Mouse (Mus musculus): ENCODE measurements around the gene Aldob.

DNA sequence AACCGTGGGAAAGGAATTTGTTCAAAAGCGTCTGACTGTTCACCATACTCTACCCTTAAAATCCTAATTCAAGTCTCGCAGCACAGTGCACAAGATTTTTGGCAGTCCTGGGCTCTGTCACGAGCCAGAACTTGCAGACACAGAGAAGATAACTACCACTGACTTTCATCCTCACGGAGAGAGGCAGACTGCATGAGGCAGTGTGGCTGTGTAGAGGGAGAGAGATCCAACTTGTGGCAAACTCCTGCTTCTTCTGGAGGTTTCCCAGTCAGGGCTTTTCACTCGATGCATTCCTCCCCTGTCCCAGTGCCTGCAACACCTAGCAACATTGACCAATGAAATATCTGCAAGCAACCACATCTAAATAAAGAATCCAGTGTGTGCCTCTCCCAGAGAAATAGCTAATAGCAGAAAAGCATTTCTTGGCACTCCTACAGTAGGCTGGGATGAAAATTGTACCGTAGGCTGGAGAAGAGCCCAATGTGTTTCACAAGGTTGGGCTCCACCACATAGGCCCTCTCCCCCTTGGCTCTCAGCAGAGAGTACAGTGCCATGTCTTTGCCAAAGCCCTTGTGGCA, 36.3 kb upstream of the Aldob start:
- TF ChIP-seq EP300 (IDR thresholded peaks at IDR 0.05) (no peak), CTCF (IDR thresholded peaks at IDR 0.05) (no peak)
